In the genomic region with DNA sequence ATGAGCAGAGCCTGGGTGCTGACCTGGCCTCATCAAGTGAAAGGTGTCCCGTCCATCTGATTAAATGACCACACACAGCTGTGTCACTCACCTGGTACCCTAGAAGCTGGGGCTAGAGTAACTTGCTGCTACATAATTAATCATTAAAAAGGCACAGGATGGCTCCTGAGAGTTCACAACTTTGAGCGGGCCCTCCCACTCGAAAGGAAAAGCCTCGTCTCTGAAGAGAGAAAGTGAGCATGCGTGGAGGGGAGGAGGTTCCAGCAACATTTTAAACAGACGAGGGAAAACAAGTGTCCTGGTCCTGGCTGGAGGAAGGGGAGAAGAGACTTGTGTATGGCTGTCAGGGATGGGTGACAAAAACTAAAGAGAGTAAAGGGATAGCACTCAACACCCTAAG, we compare ENCODE assay signal across 8 mouse cellular contexts. TPM values are rescaled to one million over a fixed set of nuclear protein-coding genes. Genes with fewer than 3 reads are reported as not detected.
DNase-seq lines count a peak whose midpoint lies in the region; ATAC-seq and TF ChIP-seq lines count a peak whose summit lies in the region.

No protein-coding gene starts in this region.

- H3K4me3 ChIP-seq in heart, embryonic 13.5 days, result peak overlapping the region; percentile 67
- no peak overlapping the region for H3K4me3 ChIP-seq in forebrain, embryonic 13.5 days
- peak overlapping the region; percentile 59 for H3K4me3 ChIP-seq in kidney, postnatal 0 days (replicated peaks; ENCODE audit: low read depth, low read length)
- 0 out of 2 replicates have a peak overlapping the region, but pooled peaks have one; percentile 42 for H3K4me3 ChIP-seq in midbrain, embryonic 14.5 days (replicated peaks; ENCODE audit: low read depth, low read length)

- DNase-seq in heart, adult 8-10 months (ENCODE audit: low spot score), result no peak
- peak; percentile 59 for DNase-seq in kidney, postnatal 0 days (ENCODE audit: low spot score)
- DNase-seq in midbrain, embryonic 14.5 days, result no peak
- no peak for DNase-seq in adrenal gland, postnatal 4 days (ENCODE audit: low spot score in 2 of 2)

- no peak for ATAC-seq in heart, embryonic 13.5 days (ENCODE audit: extremely low read depth, insufficient number of reproducible peaks, low FRiP score, low TSS enrichment)
- no peak for ATAC-seq in forebrain, embryonic 13.5 days
- ATAC-seq in kidney, postnatal 0 days (replicated peaks; ENCODE audit: low FRiP score, low read depth), result peak; percentile 37
- no peak for ATAC-seq in midbrain, embryonic 14.5 days (ENCODE audit: low FRiP score, low TSS enrichment)
- ATAC-seq in inflammation-experienced regulatory T-cells, adult 6 months, result no peak
- no peak for ATAC-seq in CD4-positive, CD25-positive, alpha-beta regulatory T cell, adult 4 months

- WGBS in heart, embryonic 13.5 days, result 50% methylated on average over 6 of the region's 6 CpGs
- WGBS in forebrain, embryonic 13.5 days, result 52% methylated on average over 6 of the region's 6 CpGs
- WGBS in kidney, postnatal 0 days, result 21% methylated on average over 6 of the region's 6 CpGs
- 60% methylated on average over 6 of the region's 6 CpGs for WGBS in midbrain, embryonic 14.5 days

- H3K9ac ChIP-seq in heart, embryonic 13.5 days, result peak overlapping the region; percentile 78
- H3K9ac ChIP-seq in forebrain, embryonic 13.5 days, result no peak overlapping the region
- 0 out of 2 replicates have a peak overlapping the region, but pooled peaks have one; percentile 5 for H3K9ac ChIP-seq in kidney, postnatal 0 days (ENCODE audit: low read depth, low read length)
- no peak overlapping the region for H3K9ac ChIP-seq in midbrain, embryonic 14.5 days (replicated peaks; ENCODE audit: low read length)

- no peak for TF ChIP-seq CTCF in kidney, postnatal 0 days (IDR thresholded peaks at IDR 0.05; ENCODE audit: low read depth)

- H3K36me3 ChIP-seq in heart, embryonic 13.5 days, result peaks cover 11% of the 10 kb centered on the region; the same call in 1 of the 2 replicates
- no peaks in the 10 kb centered on the region for H3K36me3 ChIP-seq in forebrain, embryonic 13.5 days (ENCODE audit: poor library complexity, severe bottlenecking)
- H3K36me3 ChIP-seq in kidney, postnatal 0 days (ENCODE audit: insufficient read depth, low read length), result peaks cover 6% of the 10 kb centered on the region; the same call in 1 of the 2 replicates
- H3K36me3 ChIP-seq in midbrain, embryonic 14.5 days (ENCODE audit: control insufficient read depth, insufficient read depth, low read length), result no peaks in the 10 kb centered on the region

- peaks cover 52% of the 10 kb centered on the region for H3K4me1 ChIP-seq in heart, embryonic 13.5 days
- H3K4me1 ChIP-seq in forebrain, embryonic 13.5 days, result peaks cover 37% of the 10 kb centered on the region
- peaks cover 8% of the 10 kb centered on the region; the same call in 1 of the 2 replicates for H3K4me1 ChIP-seq in kidney, postnatal 0 days (replicated peaks; ENCODE audit: insufficient read depth, low read length)
- peaks cover 19% of the 10 kb centered on the region for H3K4me1 ChIP-seq in midbrain, embryonic 14.5 days (ENCODE audit: control insufficient read depth, insufficient read depth, low read length)

- H3K27me3 ChIP-seq in heart, embryonic 13.5 days (replicated peaks), result no peaks in the 10 kb centered on the region
- no peaks in the 10 kb centered on the region for H3K27me3 ChIP-seq in forebrain, embryonic 13.5 days
- no peaks in the 10 kb centered on the region for H3K27me3 ChIP-seq in kidney, postnatal 0 days (ENCODE audit: insufficient read depth, low read length)
- H3K27me3 ChIP-seq in midbrain, embryonic 14.5 days (ENCODE audit: control insufficient read depth, insufficient read depth, low read length), result no peaks in the 10 kb centered on the region

- peak overlapping the region; percentile 70 for H3K4me2 ChIP-seq in heart, embryonic 13.5 days
- H3K4me2 ChIP-seq in forebrain, embryonic 13.5 days, result peak overlapping the region; percentile 32
- peak overlapping the region; percentile 70 for H3K4me2 ChIP-seq in kidney, postnatal 0 days (ENCODE audit: low read length)
- peak overlapping the region; percentile 59 for H3K4me2 ChIP-seq in midbrain, embryonic 14.5 days (ENCODE audit: low read length)

- H3K9me3 ChIP-seq in heart, embryonic 13.5 days, result no peaks in the 10 kb centered on the region
- H3K9me3 ChIP-seq in forebrain, embryonic 13.5 days (replicated peaks), result no peaks in the 10 kb centered on the region
- no peaks in the 10 kb centered on the region for H3K9me3 ChIP-seq in kidney, postnatal 0 days (replicated peaks; ENCODE audit: low read length)
- no peaks in the 10 kb centered on the region for H3K9me3 ChIP-seq in midbrain, embryonic 14.5 days (ENCODE audit: control insufficient read depth, low read length)

- peak overlapping the region; percentile 99 for H3K27ac ChIP-seq in heart, embryonic 13.5 days (replicated peaks)
- H3K27ac ChIP-seq in forebrain, embryonic 13.5 days, result no peak overlapping the region
- H3K27ac ChIP-seq in kidney, postnatal 0 days, result 0 out of 2 replicates have a peak overlapping the region, but pooled peaks have one; percentile 93
- H3K27ac ChIP-seq in midbrain, embryonic 14.5 days (replicated peaks; ENCODE audit: low read depth, low read length), result 0 out of 2 replicates have a peak overlapping the region, but pooled peaks have one; percentile 8

RNA-seq across cellular contexts. Expression of a gene that starts 1.4 kb away (rescaled TPM):
- 8.2 and 9.7 TPM in 2 replicates for polyA plus RNA-seq in heart, embryonic 13.5 days (2015; fragmentation: Nextera tagmentation; extraction: Ambion mirVana)
- 10 to 100 TPM in 2 of 4 experiments, 1 to 10 TPM in 2; 6.8 to 10.3 (median 8.7) TPM for total RNA-seq in heart, adult 8-10 months (2022)
- 8.7 and 10.0 TPM in 2 replicates for polyA plus RNA-seq in forebrain, embryonic 13.5 days (2015; fragmentation: Nextera tagmentation; extraction: Ambion mirVana)
- 10.8 and 13.0 TPM in 2 replicates for polyA plus RNA-seq in kidney, postnatal 0 days (2015; fragmentation: Nextera tagmentation; extraction: Ambion mirVana)
- polyA plus RNA-seq in midbrain, embryonic 14.5 days (2014; fragmentation: Nextera tagmentation; extraction: Ambion mirVana), result 5.0 and 7.7 TPM in 2 replicates
- 10 to 100 TPM; 28.0 to 28.4 TPM for total RNA-seq in adrenal gland, postnatal 4 days (2021)
- 1 to 10 TPM in 2 of 3 experiments, under 1 TPM in 1; 0.62 to 2.2 (median 2.2) TPM for polyA plus RNA-seq in inflammation-experienced regulatory T-cells, adult 6 months (2017; shearing (Covaris generic))
- 1 to 10 TPM; 1.4 to 1.7 TPM for polyA plus RNA-seq in CD4-positive, CD25-positive, alpha-beta regulatory T cell, adult 4 months (2017; shearing (Covaris generic))

Comparison
In these comparisons a context has a peak if more than half of its experiments do, and no peak if none do; other contexts are left out.
1. H3K9ac ChIP-seq: peak in heart, embryonic 13.5 days (single experiment) and kidney, postnatal 0 days (single experiment); none in forebrain, embryonic 13.5 days (single experiment) and midbrain, embryonic 14.5 days (single experiment).
2. Peak in every context shown above with its lines, with median percentiles within 50 percentile points of each other: H3K4me2 ChIP-seq.